Mouse (Mus musculus) cerebellum, adult 2 months (tissue): ENCODE measurements around the gene 1700025G04Rik. TPM values are rescaled to one million over a fixed set of nuclear protein-coding genes. Genes with fewer than 3 reads are reported as not detected.

Experiments
- DNase-seq, 2 experiments: peaks; one replicate each; pipeline ENCODE4 v3.0.0; 2021
- H3K27ac ChIP-seq: fragments of 200-500 bp; 2 replicates; pipeline ENCODE4 v1.5.1; 2012; ENCODE audit warnings: low read length, control low read depth, inconsistent platforms; ENCODE audit not compliant: insufficient read depth
- H3K27me3 ChIP-seq: fragments of 200-500 bp; 2 replicates; pipeline ENCODE4 v1.6.1; 2012; ENCODE audit warnings: inconsistent platforms, mild to moderate bottlenecking, low read length, moderate library complexity; ENCODE audit not compliant: control insufficient read depth, insufficient read depth
- H3K4me1 ChIP-seq: fragments of 200-500 bp; 2 replicates; pipeline ENCODE4 v1.6.1; 2011; ENCODE audit warnings: low read length; ENCODE audit not compliant: control insufficient read depth, insufficient read depth
- H3K4me3 ChIP-seq: fragments of 200-500 bp; replicated peaks from 2 replicates; pipeline ENCODE3; 2011; ENCODE audit warnings: mild to moderate bottlenecking, low read depth, low read length, control low read depth; ENCODE audit not compliant: insufficient read depth
- CTCF ChIP-seq: fragments of 200-500 bp; IDR thresholded peaks from 2 replicates; pipeline ENCODE4 v1.5.1; 2011; ENCODE audit warnings: low read depth, mild to moderate bottlenecking, control low read depth, low read length, moderate library complexity, borderline replicate concordance; ENCODE audit not compliant: insufficient read depth
- POLR2A ChIP-seq: fragments of 200-500 bp; IDR thresholded peaks from 2 replicates; pipeline ENCODE4 v1.6.1; 2011; ENCODE audit warnings: low read length, control low read depth, borderline replicate concordance; ENCODE audit not compliant: insufficient read depth
- WGBS: fragments of 180-500 bp; shearing (Covaris S2); methylation state at CpG from one replicate; pipeline ENCODE4 v1.1.7; 2018; 5-methylcytosine and 5-hydroxymethylcytosine counted together
- polyA plus RNA-seq: library from polyadenylated mRNA; depleted of rRNA; stranded (reverse); fragments of >200 nt; gene quantifications from 2 replicates; pipeline ENCODE4 v1.2.3, GENCODE M21; 2012

1700025G04Rik gene
- polyA plus RNA-seq, 1 experiment, result 27.9 TPM

GRCm38 (mm10) chr1:151863797-151864147 lies 226.2 kb downstream of the 1700025G04Rik start:
- Histone ChIP-seq H3K27ac (no peak overlapping the region), H3K4me1 (peaks cover 5% of the 10 kb centered on the region), H3K4me3 (no peak overlapping the region), H3K27me3 (no peaks in the 10 kb centered on the region)
- TF ChIP-seq POLR2A (no peak), CTCF (no peak)
- 37% methylated on average over 12 of the region's 12 CpGs for WGBS
- no peak for DNase-seq

GRCm38 (mm10) chr1:151863135-151863796 lies 226.7 kb downstream of the 1700025G04Rik start:
- H3K27ac ChIP-seq, result no peak overlapping the region
- no peaks in the 10 kb centered on the region for H3K27me3 ChIP-seq
- H3K4me3 ChIP-seq, result no peak overlapping the region
- TF ChIP-seq POLR2A (no peak), CTCF (no peak)
- DNase-seq, result no peak
- WGBS, result 64% methylated on average over 17 of the region's 17 CpGs
- H3K4me1 ChIP-seq, result peaks cover 5% of the 10 kb centered on the region

- no peak for DNase-seq
- TF ChIP-seq CTCF, result no peak
- TF ChIP-seq POLR2A, result no peak
- H3K27me3 ChIP-seq, result no peaks in the 10 kb centered on the region
- no peak overlapping the region for H3K27ac ChIP-seq
- no peak overlapping the region for H3K4me3 ChIP-seq
- 94% methylated on average over 8 of the region's 8 CpGs for WGBS
- H3K4me1 ChIP-seq, result peaks cover 5% of the 10 kb centered on the region
Measured at GRCm38 (mm10) chr1:151862109-151862508, 227.8 kb downstream of the 1700025G04Rik start.

GRCm38 (mm10) chr1:151861334-151861995 lies 228.5 kb downstream of the 1700025G04Rik start:
- Histone ChIP-seq H3K27me3 (no peaks in the 10 kb centered on the region), H3K27ac (no peak overlapping the region), H3K4me3 (no peak overlapping the region), H3K4me1 (peaks cover 5% of the 10 kb centered on the region)
- TF ChIP-seq POLR2A, result no peak
- TF ChIP-seq CTCF, result no peak
- WGBS, result 73% methylated on average over 20 of the region's 20 CpGs
- DNase-seq, result no peak

- no peak for DNase-seq
- H3K4me3 ChIP-seq, result no peak overlapping the region
Measured at GRCm38 (mm10) chr1:151858474-151858873, 231.5 kb downstream of the 1700025G04Rik start.

GRCm38 (mm10) chr1:151855561-151855960 lies 234.4 kb downstream of the 1700025G04Rik start:
- WGBS, result 68% methylated on average over 1 of the region's 1 CpGs
- Histone ChIP-seq H3K4me1 (no peaks in the 10 kb centered on the region), H3K27ac (no peak overlapping the region), H3K27me3 (no peaks in the 10 kb centered on the region), H3K4me3 (no peak overlapping the region)
- DNase-seq, result no peak
- no peak for TF ChIP-seq CTCF
- no peak for TF ChIP-seq POLR2A

More at GRCm38 (mm10) chr1:151858474-151858873, 231.5 kb downstream of the 1700025G04Rik start:
- 100% methylated on average over 1 of the region's 1 CpGs for WGBS
- TF ChIP-seq POLR2A, result no peak
- Histone ChIP-seq H3K4me1 (peaks cover 1% of the 10 kb centered on the region), H3K27ac (no peak overlapping the region), H3K27me3 (no peaks in the 10 kb centered on the region)

- TF ChIP-seq CTCF (no peak), POLR2A (no peak)
- Histone ChIP-seq H3K4me1 (no peaks in the 10 kb centered on the region), H3K4me3 (no peak overlapping the region), H3K27ac (no peak overlapping the region), H3K27me3 (no peaks in the 10 kb centered on the region)
- no peak for DNase-seq
- WGBS, result 61% methylated on average over 3 of the region's 3 CpGs
Measured at GRCm38 (mm10) chr1:151851976-151852375, 237.9 kb downstream of the 1700025G04Rik start.
